Comparison of ENCODE assay signal across 10 mouse cellular contexts in the genomic region with DNA sequence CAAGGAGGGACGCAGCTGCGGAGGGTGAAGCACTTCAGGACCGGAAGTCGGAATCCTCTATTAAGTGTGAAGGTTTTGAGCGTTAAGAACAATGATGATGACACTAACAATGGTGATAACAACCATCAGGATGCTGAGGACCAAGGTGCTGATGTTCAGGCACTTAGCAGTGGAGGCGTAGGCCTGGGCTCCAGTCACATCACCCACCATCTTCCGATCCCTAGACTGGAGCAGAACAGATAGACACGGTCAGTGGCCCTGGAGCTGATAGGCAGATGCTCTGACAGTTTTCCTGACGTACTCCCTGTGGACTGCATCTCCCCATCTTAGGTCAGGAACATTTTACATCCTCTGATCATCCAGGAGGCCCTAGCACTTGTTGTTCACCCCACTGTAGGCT. TPM values are rescaled to one million over a fixed set of nuclear protein-coding genes. Genes with fewer than 3 reads are reported as not detected.
DNase-seq lines count a peak whose midpoint lies in the region; ATAC-seq and TF ChIP-seq lines count a peak whose summit lies in the region.
"Had no signal": no experiment of that assay in that cellular context is flagged by ENCODE, and none has a peak within 500 bp of the region (broad histone marks: within the 10 kb centered on the region; RNA-seq: fewer than 3 reads in every experiment).

No protein-coding gene starts in this region.

- no peak overlapping the region for H3K4me3 ChIP-seq in neural tube, embryonic 12.5 days
- peak overlapping the region; percentile 46 for H3K4me3 ChIP-seq in intestine, postnatal 0 days (ENCODE audit: low read depth, low read length)
- peak overlapping the region; percentile 54 for H3K4me3 ChIP-seq in stomach, embryonic 15.5 days (replicated peaks)

- peak; percentile 92 for DNase-seq in heart, adult 11 months
- DNase-seq in heart, postnatal 25 days (ENCODE audit: low spot score), result no peak
- DNase-seq in neural tube, embryonic 10.5 days (ENCODE audit: extremely low spot score, low spot score), result no peak
- no peak for DNase-seq in cerebellum, adult 9-10 months
- DNase-seq in cerebellum, adult 8-10 months, result no peak

- peak overlapping the region; percentile 42 for H3K4me2 ChIP-seq in neural tube, embryonic 12.5 days (replicated peaks)
- H3K4me2 ChIP-seq in intestine, postnatal 0 days (replicated peaks; ENCODE audit: low read depth), result peak overlapping the region; percentile 58
- peak overlapping the region; percentile 65 for H3K4me2 ChIP-seq in stomach, embryonic 15.5 days

- H3K27ac ChIP-seq in neural tube, embryonic 12.5 days, result no peak overlapping the region
- H3K27ac ChIP-seq in intestine, postnatal 0 days (ENCODE audit: low read depth, low read length), result peak overlapping the region; percentile 77; the same call in 1 of the 2 replicates
- peak overlapping the region; percentile 92 for H3K27ac ChIP-seq in stomach, embryonic 15.5 days

- WGBS in neural tube, embryonic 12.5 days, result 85% methylated on average over 9 of the region's 9 CpGs
- WGBS in intestine, postnatal 0 days, result 63% methylated on average over 9 of the region's 9 CpGs
- WGBS in stomach, embryonic 15.5 days, result 75% methylated on average over 9 of the region's 9 CpGs

- H3K4me1 ChIP-seq in neural tube, embryonic 12.5 days, result peaks cover 19% of the 10 kb centered on the region
- H3K4me1 ChIP-seq in intestine, postnatal 0 days (replicated peaks; ENCODE audit: control insufficient read depth, insufficient read depth, low read length), result 0 out of 2 replicates have a peak, but pooled peaks cover 5% of the 10 kb centered on the region
- peaks cover 25% of the 10 kb centered on the region for H3K4me1 ChIP-seq in stomach, embryonic 15.5 days

- no peak for TF ChIP-seq CTCF in intestine, postnatal 0 days (IDR thresholded peaks at IDR 0.05; ENCODE audit: low read depth)

- intact Hi-C loops in heart, postnatal 25 days (cut with DNase I), result loop anchor here (1.0 to 5.0 kb wide), 4 partner anchors 38 to 168 kb away; a partner anchor contains a TSS

- ATAC-seq in neural tube, embryonic 12.5 days (ENCODE audit: low FRiP score, low read depth), result no peak
- no peak for ATAC-seq in intestine, postnatal 0 days
- ATAC-seq in stomach, embryonic 15.5 days (ENCODE audit: insufficient read depth, low FRiP score, low read depth), result no peak

- no peaks in the 10 kb centered on the region for H3K27me3 ChIP-seq in neural tube, embryonic 12.5 days (replicated peaks)
- no peaks in the 10 kb centered on the region for H3K27me3 ChIP-seq in intestine, postnatal 0 days (replicated peaks; ENCODE audit: control insufficient read depth, insufficient read depth, low read length)
- H3K27me3 ChIP-seq in stomach, embryonic 15.5 days (replicated peaks), result no peaks in the 10 kb centered on the region

- no peaks in the 10 kb centered on the region for H3K36me3 ChIP-seq in neural tube, embryonic 12.5 days
- H3K36me3 ChIP-seq in intestine, postnatal 0 days (ENCODE audit: control insufficient read depth, insufficient read depth), result no peaks in the 10 kb centered on the region
- H3K36me3 ChIP-seq in stomach, embryonic 15.5 days, result no peaks in the 10 kb centered on the region

- no peak overlapping the region for H3K9ac ChIP-seq in neural tube, embryonic 12.5 days
- peak overlapping the region; percentile 34; the same call in 1 of the 2 replicates for H3K9ac ChIP-seq in intestine, postnatal 0 days (ENCODE audit: low read depth, low read length)
- H3K9ac ChIP-seq in stomach, embryonic 15.5 days, result peak overlapping the region; percentile 39; the same call in 1 of the 2 replicates

- no peaks in the 10 kb centered on the region for H3K9me3 ChIP-seq in neural tube, embryonic 12.5 days
- H3K9me3 ChIP-seq in intestine, postnatal 0 days (ENCODE audit: control insufficient read depth), result no peaks in the 10 kb centered on the region
- no peaks in the 10 kb centered on the region for H3K9me3 ChIP-seq in stomach, embryonic 15.5 days

RNA-seq across cellular contexts. Expression of a gene that starts 0.9 kb away (rescaled TPM):
- 100 to 1,000 TPM; 102 to 111 TPM for total RNA-seq in heart, postnatal 25 days (2021)
- 23.9 and 29.2 TPM in 2 replicates for polyA plus RNA-seq in neural tube, embryonic 12.5 days (2016; fragmentation: Nextera tagmentation; extraction: Ambion mirVana)
- polyA plus RNA-seq in intestine, postnatal 0 days (2015; fragmentation: Nextera tagmentation; extraction: Ambion mirVana), result 324 and 334 TPM in 2 replicates
- 368 and 413 TPM in 2 replicates for polyA plus RNA-seq in stomach, embryonic 15.5 days (2015; fragmentation: Nextera tagmentation; extraction: Ambion mirVana)

RNA-seq across cellular contexts. Expression of a gene that starts 8.1 kb away (rescaled TPM):
- total RNA-seq in heart, postnatal 25 days (2021), result under 1 TPM in 1 of 2 experiments, not detected in 1; 0.42 TPM
- polyA plus RNA-seq in neural tube, embryonic 12.5 days (2016; fragmentation: Nextera tagmentation; extraction: Ambion mirVana), result 0.42 and 0.54 TPM in 2 replicates
- 0.93 and 1.0 TPM in 2 replicates for polyA plus RNA-seq in intestine, postnatal 0 days (2015; fragmentation: Nextera tagmentation; extraction: Ambion mirVana)
- polyA plus RNA-seq in stomach, embryonic 15.5 days (2015; fragmentation: Nextera tagmentation; extraction: Ambion mirVana), result 7.6 and 8.1 TPM in 2 replicates
- total RNA-seq: left cerebral cortex, postnatal 4 days had no signal

RNA-seq across cellular contexts. Expression of a gene that starts 19.3 kb away (rescaled TPM):
- total RNA-seq in heart, postnatal 25 days (2021), result not detected
- not detected in 2 replicates for polyA plus RNA-seq in neural tube, embryonic 12.5 days (2016; fragmentation: Nextera tagmentation; extraction: Ambion mirVana)
- polyA plus RNA-seq in intestine, postnatal 0 days (2015; fragmentation: Nextera tagmentation; extraction: Ambion mirVana), result not detected in 2 replicates
- polyA plus RNA-seq in stomach, embryonic 15.5 days (2015; fragmentation: Nextera tagmentation; extraction: Ambion mirVana), result not detected in 2 replicates
- total RNA-seq: adrenal gland, adult 18-20 months; left cerebral cortex, postnatal 4 days had no signal

RNA-seq across cellular contexts. Expression of a gene that starts 42.6 kb away (rescaled TPM):
- total RNA-seq in heart, postnatal 25 days (2021), result 1 to 10 TPM; 1.6 to 2.8 TPM
- polyA plus RNA-seq in neural tube, embryonic 12.5 days (2016; fragmentation: Nextera tagmentation; extraction: Ambion mirVana), result 10.1 and 13.6 TPM in 2 replicates
- 122 and 133 TPM in 2 replicates for polyA plus RNA-seq in intestine, postnatal 0 days (2015; fragmentation: Nextera tagmentation; extraction: Ambion mirVana)
- 179 and 209 TPM in 2 replicates for polyA plus RNA-seq in stomach, embryonic 15.5 days (2015; fragmentation: Nextera tagmentation; extraction: Ambion mirVana)

RNA-seq across cellular contexts. Expression of a gene that starts 51.2 kb away (rescaled TPM):
- total RNA-seq in heart, postnatal 25 days (2021), result under 1 TPM in 1 of 2 experiments, not detected in 1; 0.08 TPM
- polyA plus RNA-seq in neural tube, embryonic 12.5 days (2016; fragmentation: Nextera tagmentation; extraction: Ambion mirVana), result 40.8 and 41.5 TPM in 2 replicates
- 1.9 and 2.9 TPM in 2 replicates for polyA plus RNA-seq in intestine, postnatal 0 days (2015; fragmentation: Nextera tagmentation; extraction: Ambion mirVana)
- polyA plus RNA-seq in stomach, embryonic 15.5 days (2015; fragmentation: Nextera tagmentation; extraction: Ambion mirVana), result 7.0 and 9.2 TPM in 2 replicates

Comparison
In these comparisons a context has a peak if more than half of its experiments do, and no peak if none do; other contexts are left out.
1. RNA of a gene that starts 0.9 kb away (polyA plus RNA-seq): 368 to 413 TPM in stomach, embryonic 15.5 days and 324 to 334 TPM in intestine, postnatal 0 days; 23.9 to 29.2 TPM in neural tube, embryonic 12.5 days; every median in the first group is over 10 times any median in the second.
2. Peak in every context shown above with its lines, with median percentiles within 50 percentile points of each other: H3K4me2 ChIP-seq.